Mouse (Mus musculus) myocyte (in vitro differentiated cells): Measurements from ENCODE around the gene Rnf4.

ENCODE experiments used
- E2F4 ChIP-seq: IDR thresholded peaks from one replicate; pipeline ENCODE4 v1.6.1; 2011; ENCODE audit warnings: mild to moderate bottlenecking, control low read depth, moderate library complexity; ENCODE audit not compliant: insufficient read depth
- MAX ChIP-seq: IDR thresholded peaks from one replicate; pipeline ENCODE4 v1.6.1; 2011; ENCODE audit warnings: low read depth, mild to moderate bottlenecking, control low read depth
- POLR2A ChIP-seq: IDR thresholded peaks from one replicate; pipeline ENCODE4 v1.6.1; 2011; ENCODE audit warnings: low read depth, mild to moderate bottlenecking, control low read depth, moderate library complexity; ENCODE audit not compliant: insufficient read length
- POLR2AphosphoS2 ChIP-seq: IDR thresholded peaks from one replicate; pipeline ENCODE4 v1.6.1; 2011; ENCODE audit warnings: low read depth, control low read depth; ENCODE audit not compliant: insufficient read length
- TCF12 ChIP-seq: IDR thresholded peaks from one replicate; pipeline ENCODE4 v1.6.1; 2011; ENCODE audit warnings: mild to moderate bottlenecking, control low read depth; ENCODE audit not compliant: poor library complexity, insufficient read depth, severe bottlenecking

GRCm38 (mm10) chr5:34325286-34325685, 10.8 kb upstream of the Rnf4 start:
- TF ChIP-seq TCF12 = no peak
- no peak for TF ChIP-seq MAX
- no peak for TF ChIP-seq POLR2A
- no peak for TF ChIP-seq POLR2AphosphoS2
- no peak for TF ChIP-seq E2F4
